Mouse (Mus musculus) embryonic fibroblast, embryonic 13.5 days (primary cell): ENCODE results near the gene Usmg5.

Experiments used
- CTCF ChIP-seq: IDR thresholded peaks from 2 replicates; pipeline ENCODE4 v1.5.1; 2011; ENCODE audit warnings: mild to moderate bottlenecking, control low read depth, low read length, moderate library complexity, borderline replicate concordance; ENCODE audit not compliant: insufficient read depth
- POLR2A ChIP-seq: IDR thresholded peaks from 2 replicates; pipeline ENCODE4 v1.6.1; 2011; ENCODE audit warnings: low read depth, mild to moderate bottlenecking, control low read depth, low read length, moderate library complexity

- TF ChIP-seq CTCF (no peak), POLR2A (no peak)
Observed at GRCm38 (mm10) chr19:47136170-47136569, 45.7 kb upstream of the Usmg5 start.
